Mouse (Mus musculus) ES-Bruce4 (cell line): ENCODE measurements at regions not wholly inside any gene's neighbourhood (a gene's known extent, or its start where the extent isn't known, plus 50 kb on each side); places are given as distances from the start of the nearest gene placed in this dataset.

Experiments
- CTCF ChIP-seq: IDR thresholded peaks from one replicate; pipeline ENCODE4 v1.8.1; 2011; ENCODE audit warnings: low read depth, low read length
- POLR2A ChIP-seq: IDR thresholded peaks from one replicate; pipeline ENCODE4 v1.8.1; 2011; ENCODE audit warnings: low read length; ENCODE audit not compliant: insufficient read depth

GRCm38 (mm10) chr13:37717793-37718192 is 60.4 kb upstream of the Rreb1 start:
- TF ChIP-seq CTCF = no peak
- TF ChIP-seq POLR2A = no peak
